Mouse (Mus musculus) lung, embryonic 15.5 days (tissue): ENCODE measurements around the gene Ddx54. TPM values are rescaled to one million over a fixed set of nuclear protein-coding genes. Genes with fewer than 3 reads are reported as not detected.
A peak's percentile ranks its signal among the peaks of the same experiment; 100 is the strongest.

Experiments used
- ATAC-seq: fragments of 200-750 bp; cut with Nextera tagmentation; 2 replicates; pipeline ENCODE4 v1.8.0; 2017; ENCODE audit warnings: moderate number of reproducible peaks, borderline replicate concordance; ENCODE audit not compliant: low FRiP score, low TSS enrichment; ENCODE audit errors: extremely low read depth
- H3K27ac ChIP-seq: fragments of 300-500 bp; sonication (generic); 2 replicates; pipeline ENCODE4 v1.5.1; 2015; ENCODE audit warnings: moderate library complexity, mild to moderate bottlenecking, inconsistent platforms
- H3K27me3 ChIP-seq: fragments of 300-500 bp; sonication (generic); 2 replicates; pipeline ENCODE4 v1.6.1; 2015; ENCODE audit warnings: inconsistent platforms
- H3K36me3 ChIP-seq: fragments of 300-500 bp; sonication (generic); 2 replicates; pipeline ENCODE4 v1.6.1; 2015; ENCODE audit warnings: inconsistent platforms
- H3K4me1 ChIP-seq: fragments of 300-500 bp; sonication (generic); 2 replicates; pipeline ENCODE4 v1.6.1; 2015; ENCODE audit warnings: inconsistent platforms
- H3K4me2 ChIP-seq: fragments of 300-500 bp; sonication (generic); 2 replicates; pipeline ENCODE4 v1.6.1; 2015; ENCODE audit warnings: inconsistent platforms, mild to moderate bottlenecking, moderate library complexity
- H3K4me3 ChIP-seq: fragments of 300-500 bp; sonication (generic); 2 replicates; pipeline ENCODE4 v1.5.1; 2015; ENCODE audit warnings: mild to moderate bottlenecking, inconsistent platforms
- H3K9ac ChIP-seq: fragments of 300-500 bp; sonication (generic); 2 replicates; pipeline ENCODE4 v1.6.1; 2015; ENCODE audit warnings: inconsistent platforms
- H3K9me3 ChIP-seq: fragments of 300-500 bp; sonication (generic); 2 replicates; pipeline ENCODE4 v1.6.1; 2016; ENCODE audit warnings: inconsistent platforms
- WGBS: fragments of 180-500 bp; shearing (Covaris S2); methylation state at CpG from one replicate; pipeline ENCODE4 v1.1.7; 2015; 5-methylcytosine and 5-hydroxymethylcytosine counted together
- polyA plus RNA-seq: library from polyadenylated mRNA; unstranded; fragments of >200 nt; fragmentation: Nextera tagmentation; extraction: Ambion mirVana; gene quantifications from 2 replicates; pipeline ENCODE4 v1.2.1, GENCODE M21; 2015

Gene Ddx54
- polyA plus RNA-seq, 1 experiment from 2014 or later = 41.1 TPM

DNA sequence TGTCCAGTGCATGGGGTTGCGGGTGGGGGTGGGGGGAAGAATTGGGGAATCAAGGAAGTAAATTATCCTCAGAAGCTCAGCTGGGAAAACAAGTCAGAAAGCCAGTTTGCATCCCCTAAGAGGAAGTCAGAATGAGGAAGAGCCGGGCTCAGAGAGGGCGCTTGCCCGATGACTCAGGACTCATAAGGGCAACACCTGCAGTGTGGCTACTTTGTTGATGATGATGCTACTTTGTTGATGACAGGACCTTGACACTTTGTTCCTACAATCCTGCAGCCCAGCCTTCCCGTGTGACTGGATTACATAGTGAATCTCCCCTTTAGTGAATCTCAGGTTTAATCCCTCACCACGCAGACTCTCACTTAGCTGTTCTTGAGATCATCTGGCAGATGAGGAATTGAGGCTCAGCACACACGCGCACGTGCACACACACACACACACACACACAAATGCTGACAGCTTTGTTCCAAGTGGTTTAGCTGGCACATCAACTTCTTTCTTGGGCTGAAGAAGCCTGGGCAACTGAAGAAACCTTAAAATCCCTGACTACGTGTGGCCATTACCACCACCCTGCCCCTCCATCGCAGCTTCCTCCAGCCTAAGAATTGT lies 42.1 kb upstream of the Ddx54 start:
- Histone ChIP-seq H3K27me3 (no peaks in the 10 kb centered on the region), H3K27ac (peak overlapping the region; percentile 80), H3K4me3 (no peak overlapping the region), H3K4me2 (peak overlapping the region; percentile 17; the same call in 1 of the 2 replicates), H3K36me3 (no peaks in the 10 kb centered on the region), H3K9ac (no peak overlapping the region), H3K9me3 (no peaks in the 10 kb centered on the region), H3K4me1 (peaks cover 75% of the 10 kb centered on the region)
- no peak for ATAC-seq
- WGBS = 67% methylated on average over 11 of the region's 11 CpGs

DNA sequence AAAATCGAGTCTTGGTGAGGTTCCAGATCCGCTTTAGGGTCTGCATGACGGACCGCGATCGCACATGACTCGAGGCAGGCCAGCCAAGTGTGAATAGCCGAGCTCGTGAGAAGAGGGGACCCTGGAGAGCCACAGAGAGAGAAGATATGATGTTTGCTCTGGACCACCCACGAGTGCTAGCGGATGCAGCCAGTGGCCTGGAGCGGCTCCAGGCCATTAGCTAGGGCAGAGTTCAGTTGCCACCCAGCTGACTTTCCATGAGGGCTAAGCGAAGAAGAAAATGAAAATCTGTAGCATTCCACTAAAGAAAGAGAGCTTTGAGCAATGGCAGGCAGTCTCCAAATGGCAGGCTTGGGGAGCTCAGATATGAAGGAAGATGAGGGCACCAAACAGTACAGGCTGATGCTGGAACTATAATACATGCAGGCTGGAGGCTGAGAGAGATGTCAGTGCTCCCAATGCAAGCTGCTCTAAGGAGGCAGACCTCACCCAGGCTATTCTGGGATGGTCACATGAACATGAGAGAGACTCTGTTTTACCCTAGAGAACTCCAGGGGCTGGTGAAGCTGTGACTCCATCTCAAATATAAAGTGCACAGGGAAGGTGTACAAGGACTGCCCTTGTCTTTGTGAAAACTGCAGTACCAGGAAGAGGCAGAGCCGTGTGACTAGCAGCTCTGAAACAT lies 41.3 kb upstream of the Ddx54 start:
- Histone ChIP-seq H3K4me3 (no peak overlapping the region), H3K9ac (no peak overlapping the region), H3K36me3 (no peaks in the 10 kb centered on the region), H3K27me3 (no peaks in the 10 kb centered on the region), H3K9me3 (no peaks in the 10 kb centered on the region), H3K4me2 (peak overlapping the region; percentile 17; the same call in 1 of the 2 replicates), H3K27ac (peak overlapping the region; percentile 80), H3K4me1 (peaks cover 67% of the 10 kb centered on the region)
- WGBS = 31% methylated on average over 14 of the region's 14 CpGs
- peak; percentile 64 for ATAC-seq

DNA sequence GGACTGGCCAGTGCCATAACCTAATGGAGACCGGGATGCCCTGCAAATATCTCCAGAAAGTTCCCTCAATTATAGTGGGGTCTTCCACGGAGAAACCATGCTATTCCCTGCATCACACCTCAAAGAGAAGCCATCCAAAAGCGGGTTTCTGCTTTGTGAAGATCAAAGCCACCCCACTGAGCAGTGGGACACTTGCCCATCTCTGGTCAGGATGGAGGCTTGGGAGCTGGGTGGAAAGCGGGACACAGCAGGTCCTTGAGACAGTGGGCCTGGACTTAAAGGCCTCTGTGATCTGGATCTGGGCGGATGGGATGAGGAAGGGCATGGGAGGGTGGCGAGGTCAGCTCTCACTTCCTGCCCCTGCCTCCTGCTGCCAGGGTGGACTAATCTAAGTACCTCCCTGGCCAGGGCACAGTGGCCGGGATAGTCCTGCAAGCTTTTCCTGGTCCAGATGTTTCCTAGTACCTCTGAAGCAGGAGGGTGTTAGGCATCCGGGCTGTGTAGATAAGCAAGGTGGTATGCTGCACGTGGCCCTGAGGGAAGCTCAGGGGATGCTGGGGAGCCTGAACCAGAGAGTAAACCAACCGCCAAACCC lies 38.0 kb upstream of the Ddx54 start:
- H3K9ac ChIP-seq = no peak overlapping the region
- peaks cover 56% of the 10 kb centered on the region for H3K4me1 ChIP-seq
- H3K4me2 ChIP-seq = no peak overlapping the region
- ATAC-seq = no peak
- H3K27me3 ChIP-seq = no peaks in the 10 kb centered on the region
- WGBS = 63% methylated on average over 10 of the region's 10 CpGs
- H3K27ac ChIP-seq = no peak overlapping the region
- no peak overlapping the region for H3K4me3 ChIP-seq
- H3K36me3 ChIP-seq = no peaks in the 10 kb centered on the region
- H3K9me3 ChIP-seq = no peaks in the 10 kb centered on the region

DNA sequence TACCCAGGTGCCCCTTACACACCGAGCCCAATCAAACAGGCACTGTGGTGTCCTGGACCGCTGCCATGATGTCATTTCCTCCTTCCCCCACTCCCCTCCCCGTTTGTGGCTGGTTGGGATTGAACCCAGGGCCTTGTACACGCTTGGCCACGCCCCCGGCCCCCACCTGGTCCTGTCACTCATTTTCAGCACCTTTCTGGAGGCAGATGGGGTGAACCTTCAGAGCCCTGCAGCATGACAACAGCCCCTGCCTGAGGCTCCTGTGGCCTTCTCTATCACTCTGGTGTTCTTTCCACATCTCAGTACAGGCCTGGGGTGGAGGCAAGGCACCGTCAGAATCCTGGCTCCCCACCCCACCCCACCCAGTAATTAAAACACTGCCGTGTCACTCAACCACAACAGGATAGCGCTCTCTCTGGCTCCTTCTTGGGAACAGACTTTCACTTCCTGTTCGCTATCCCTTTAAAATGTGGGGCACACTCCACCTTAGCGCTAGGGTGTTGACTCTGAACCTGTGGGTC lies 35.7 kb upstream of the Ddx54 start:
- no peak overlapping the region for H3K4me2 ChIP-seq
- WGBS = 68% methylated on average over 11 of the region's 11 CpGs
- H3K27ac ChIP-seq = no peak overlapping the region
- no peak overlapping the region for H3K9ac ChIP-seq
- no peaks in the 10 kb centered on the region for H3K9me3 ChIP-seq
- no peak for ATAC-seq
- no peaks in the 10 kb centered on the region for H3K27me3 ChIP-seq
- H3K4me1 ChIP-seq = peaks cover 38% of the 10 kb centered on the region
- H3K36me3 ChIP-seq = no peaks in the 10 kb centered on the region
- H3K4me3 ChIP-seq = no peak overlapping the region

DNA sequence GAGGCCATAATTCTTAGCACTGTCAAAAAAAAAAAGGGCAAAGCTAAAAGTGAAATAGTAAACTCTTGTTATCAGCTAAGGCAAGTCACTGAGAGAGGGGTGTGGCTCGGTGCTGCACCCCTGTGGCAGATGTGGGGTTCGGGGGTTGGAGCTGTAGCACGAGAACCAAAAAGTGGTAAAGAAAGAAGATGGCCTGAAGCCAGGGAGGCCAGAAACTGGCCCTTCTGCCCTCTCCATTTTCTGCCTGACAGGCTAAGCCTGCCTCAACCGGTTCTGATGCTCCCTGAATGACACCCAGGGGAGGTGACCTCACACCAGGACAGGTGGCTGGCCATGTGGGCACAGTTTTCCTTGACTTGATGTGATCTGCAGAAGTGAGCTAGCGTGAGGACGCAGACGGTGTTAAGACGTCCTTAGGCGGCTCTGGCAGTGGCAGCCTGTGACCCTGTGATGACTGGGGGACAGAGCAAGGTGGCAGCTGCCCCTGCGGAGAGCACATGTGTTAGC lies 34.6 kb upstream of the Ddx54 start:
- ATAC-seq = 0 out of 2 replicates have a peak, but pooled peaks have one; percentile 15
- H3K4me2 ChIP-seq = no peak overlapping the region
- 39% methylated on average over 10 of the region's 10 CpGs for WGBS
- H3K27ac ChIP-seq = no peak overlapping the region
- H3K4me3 ChIP-seq = no peak overlapping the region
- H3K9ac ChIP-seq = no peak overlapping the region
- peaks cover 33% of the 10 kb centered on the region for H3K4me1 ChIP-seq
- no peaks in the 10 kb centered on the region for H3K27me3 ChIP-seq
- peaks cover 7% of the 10 kb centered on the region for H3K36me3 ChIP-seq
- no peaks in the 10 kb centered on the region for H3K9me3 ChIP-seq

DNA sequence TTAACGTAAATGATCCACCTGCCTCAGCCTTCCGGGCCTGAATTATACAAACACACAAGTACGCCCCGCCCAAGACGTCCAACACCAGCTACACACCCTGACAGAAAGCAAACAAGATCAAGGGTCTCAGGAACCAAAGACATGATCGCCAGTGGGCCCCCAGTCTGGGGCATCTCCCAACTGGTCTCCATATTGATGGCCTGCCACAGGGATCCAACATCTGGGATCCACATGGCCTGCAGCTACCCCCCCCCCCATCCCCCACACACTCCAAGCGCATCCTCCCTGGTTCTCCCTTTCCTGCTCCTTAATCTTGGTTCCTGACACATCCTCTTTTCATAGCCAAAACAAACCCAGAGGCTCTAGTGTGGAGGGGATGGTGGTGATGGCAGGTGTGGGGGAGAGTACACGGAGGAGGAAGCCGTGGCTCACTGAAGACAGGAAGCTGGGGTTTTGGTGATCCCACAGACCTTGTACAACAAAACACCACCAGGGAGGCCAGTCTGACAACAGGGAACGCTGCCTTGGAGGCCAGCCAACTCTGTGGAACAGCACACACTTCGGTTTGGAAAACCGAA lies 33.9 kb upstream of the Ddx54 start:
- H3K36me3 ChIP-seq = peaks cover 13% of the 10 kb centered on the region
- H3K4me2 ChIP-seq = no peak overlapping the region; the same call in 1 of the 2 replicates
- H3K9me3 ChIP-seq = no peaks in the 10 kb centered on the region
- H3K4me1 ChIP-seq = peaks cover 28% of the 10 kb centered on the region
- 20% methylated on average over 12 of the region's 12 CpGs for WGBS
- H3K27me3 ChIP-seq = no peaks in the 10 kb centered on the region
- H3K27ac ChIP-seq = peak overlapping the region; percentile 57
- peak; percentile 62; the same call in 1 of the 2 replicates for ATAC-seq
- no peak overlapping the region for H3K4me3 ChIP-seq
- H3K9ac ChIP-seq = no peak overlapping the region

DNA sequence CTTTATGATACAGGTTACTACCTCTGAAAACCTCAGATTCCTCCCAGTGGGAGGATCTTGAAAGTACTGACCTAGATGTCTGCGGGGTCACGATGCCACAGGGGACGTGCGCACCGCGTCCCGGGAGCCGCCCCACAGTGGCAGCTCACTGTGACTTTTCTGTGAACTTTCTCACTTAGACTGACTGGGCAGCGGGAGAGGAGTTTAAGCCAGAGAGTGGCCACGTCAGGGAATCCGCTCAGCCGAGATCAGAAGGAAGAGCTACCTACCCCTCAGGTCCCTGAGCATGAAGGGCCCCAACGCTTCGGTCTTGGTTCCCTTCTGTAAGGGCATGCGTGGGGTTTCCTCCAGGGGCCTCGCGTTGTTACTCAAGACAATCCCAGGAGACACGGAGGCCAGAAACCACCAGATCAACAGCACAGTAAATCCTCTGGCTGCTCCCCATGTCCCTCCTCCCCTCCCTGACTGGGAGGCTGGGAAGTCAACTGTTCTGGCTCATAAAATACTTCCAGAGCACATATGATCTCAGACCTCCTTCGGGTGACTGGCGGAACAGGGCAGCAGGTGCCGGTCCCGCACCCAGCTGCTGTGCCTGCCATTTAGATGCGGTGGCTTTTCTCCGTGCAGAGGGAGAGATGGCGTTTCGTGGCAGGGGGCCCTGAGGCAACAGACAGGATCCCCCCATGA lies 33.2 kb upstream of the Ddx54 start:
- H3K4me2 ChIP-seq = no peak overlapping the region; the same call in 1 of the 2 replicates
- peak overlapping the region; percentile 0; the same call in 1 of the 2 replicates for H3K9ac ChIP-seq
- H3K27me3 ChIP-seq = no peaks in the 10 kb centered on the region
- no peak for ATAC-seq
- H3K9me3 ChIP-seq = no peaks in the 10 kb centered on the region
- H3K27ac ChIP-seq = peak overlapping the region; percentile 57
- H3K4me3 ChIP-seq = no peak overlapping the region
- peaks cover 28% of the 10 kb centered on the region for H3K4me1 ChIP-seq
- peaks cover 14% of the 10 kb centered on the region for H3K36me3 ChIP-seq
- WGBS = 49% methylated on average over 26 of the region's 26 CpGs

DNA sequence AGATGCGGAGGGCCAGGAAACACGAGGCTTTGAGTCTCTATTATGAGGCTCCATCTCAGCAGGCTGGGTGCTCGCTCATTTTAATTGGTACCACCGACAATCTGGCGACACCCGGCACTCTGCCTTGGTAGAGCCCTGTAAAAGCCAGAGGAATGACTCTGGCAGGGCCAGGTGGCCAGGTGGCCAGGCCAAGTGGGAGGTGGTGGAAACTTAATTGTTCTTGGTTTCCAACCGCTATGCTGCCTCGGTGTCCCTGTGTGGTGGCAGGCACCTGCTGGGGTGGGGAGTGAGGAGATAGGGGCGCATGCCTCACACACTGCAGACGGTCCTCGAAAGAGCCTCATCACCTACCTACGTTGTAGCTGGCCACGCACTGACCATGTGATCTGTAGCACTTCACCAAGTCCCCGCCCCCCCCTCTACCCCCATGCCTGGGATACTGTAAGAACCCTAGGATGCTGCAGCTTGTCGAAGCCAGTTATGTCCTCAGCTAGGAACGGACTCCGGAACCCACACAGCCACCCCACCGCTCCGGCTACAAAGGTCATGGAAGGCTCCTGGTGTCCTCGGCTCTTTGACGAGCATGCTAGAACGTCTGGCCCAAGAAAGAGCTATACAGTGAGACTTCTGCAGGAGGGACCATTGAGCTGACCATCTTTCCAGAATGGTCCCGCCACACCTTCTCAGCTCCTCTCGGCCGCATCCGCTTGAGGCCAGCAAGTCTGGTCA lies 32.5 kb upstream of the Ddx54 start:
- Histone ChIP-seq H3K4me2 (no peak overlapping the region), H3K4me3 (no peak overlapping the region), H3K27ac (no peak overlapping the region), H3K36me3 (peaks cover 14% of the 10 kb centered on the region), H3K9ac (no peak overlapping the region), H3K27me3 (no peaks in the 10 kb centered on the region), H3K9me3 (no peaks in the 10 kb centered on the region), H3K4me1 (peaks cover 33% of the 10 kb centered on the region)
- 92% methylated on average over 26 of the region's 26 CpGs for WGBS
- no peak for ATAC-seq

DNA sequence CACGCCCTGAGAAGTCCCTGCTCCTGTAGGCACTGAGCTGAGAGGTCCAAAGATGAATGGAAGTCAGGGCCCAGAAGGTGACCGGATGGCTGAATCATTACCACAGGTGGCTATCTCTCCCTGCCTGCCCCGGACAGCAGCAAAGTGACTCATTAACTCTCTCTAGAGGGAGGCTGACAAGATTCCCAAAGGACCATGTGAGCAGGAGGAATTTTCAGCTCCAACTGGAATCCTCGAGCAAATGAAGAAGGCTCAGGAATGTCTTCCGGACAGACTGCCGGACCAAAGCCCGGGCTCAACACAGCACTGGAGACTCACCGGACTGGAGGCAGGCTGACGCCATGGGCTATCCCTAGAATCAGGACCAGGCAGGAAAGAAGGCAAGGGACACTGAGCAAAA lies 30.5 kb upstream of the Ddx54 start:
- Histone ChIP-seq H3K4me1 (peaks cover 44% of the 10 kb centered on the region), H3K27me3 (no peaks in the 10 kb centered on the region), H3K9ac (no peak overlapping the region), H3K27ac (no peak overlapping the region), H3K9me3 (no peaks in the 10 kb centered on the region), H3K4me2 (no peak overlapping the region), H3K4me3 (no peak overlapping the region), H3K36me3 (peaks cover 14% of the 10 kb centered on the region)
- ATAC-seq = no peak
- WGBS = 68% methylated on average over 9 of the region's 9 CpGs

DNA sequence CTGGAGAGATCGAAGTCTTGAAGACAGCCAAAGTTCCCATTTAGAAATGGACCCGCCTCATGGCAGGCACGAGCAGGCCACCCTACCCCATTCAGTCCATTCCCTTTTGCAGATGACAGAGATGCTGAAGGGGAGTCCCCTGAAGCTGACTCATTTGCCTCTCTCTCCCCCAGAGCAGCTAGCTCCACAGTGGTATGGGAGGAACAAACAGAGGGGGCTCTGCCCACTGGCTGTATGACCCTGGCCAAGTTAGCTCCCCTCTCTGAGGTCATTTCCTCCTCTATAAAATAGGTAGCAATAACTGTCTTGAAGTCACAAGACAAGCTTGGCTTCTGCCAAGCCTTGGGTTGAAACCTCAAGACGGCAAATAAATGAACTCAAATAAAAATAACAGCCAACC lies 29.0 kb upstream of the Ddx54 start:
- no peaks in the 10 kb centered on the region for H3K27me3 ChIP-seq
- no peaks in the 10 kb centered on the region for H3K9me3 ChIP-seq
- no peak for ATAC-seq
- no peak overlapping the region for H3K4me3 ChIP-seq
- H3K36me3 ChIP-seq = peaks cover 14% of the 10 kb centered on the region
- peaks cover 45% of the 10 kb centered on the region for H3K4me1 ChIP-seq
- no peak overlapping the region for H3K9ac ChIP-seq
- no peak overlapping the region for H3K4me2 ChIP-seq
- 88% methylated on average over 4 of the region's 4 CpGs for WGBS
- no peak overlapping the region for H3K27ac ChIP-seq

DNA sequence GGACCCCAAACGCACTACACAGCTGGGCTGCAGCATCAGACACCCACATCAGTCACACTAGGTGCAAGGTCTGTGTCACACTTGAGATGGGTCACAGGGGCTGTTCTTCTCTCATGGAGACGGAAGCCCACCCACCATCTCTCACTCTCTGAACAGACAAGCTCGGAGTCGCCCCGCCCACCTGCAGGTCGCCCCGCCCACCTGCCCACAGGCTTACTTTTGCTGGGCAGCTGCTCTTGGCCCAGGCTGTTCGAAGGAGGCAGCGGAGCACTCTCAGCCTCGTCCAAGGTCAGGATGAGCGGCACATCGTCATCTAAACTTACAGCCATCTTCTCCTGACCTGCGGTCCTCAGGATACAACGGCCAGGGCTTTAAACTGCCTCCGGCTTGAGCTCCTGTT lies 27.6 kb upstream of the Ddx54 start:
- WGBS = 47% methylated on average over 15 of the region's 15 CpGs
- ATAC-seq = no peak
- Histone ChIP-seq H3K36me3 (peaks cover 14% of the 10 kb centered on the region), H3K9me3 (no peaks in the 10 kb centered on the region), H3K4me2 (no peak overlapping the region), H3K4me1 (peaks cover 36% of the 10 kb centered on the region), H3K4me3 (no peak overlapping the region), H3K27ac (no peak overlapping the region), H3K9ac (no peak overlapping the region), H3K27me3 (no peaks in the 10 kb centered on the region)
